Mouse (Mus musculus) T-helper 1 cell (primary cell): ENCODE data around the gene Neurog3.

Experiments
- in situ Hi-C: fragments of 300-600 bp; cut with MboI, MseI; formaldehyde crosslinking; loops from one replicate; pipeline ENCODE4 v1.15.1; 2025; ENCODE audit warnings: high pct_unique_total_duplicates

Neurog3 gene

GRCm38 (mm10) chr10:62132691-62133281 lies at the start of gene Neurog3:
Neurog3 (plus strand) TSS chr10:62133090.
- in situ Hi-C loops: no loop called here

- in situ Hi-C loops: no loop called here
These were observed 46.8 kb upstream of the Neurog3 start for GRCm38 (mm10) chr10:62086044-62086443.

- in situ Hi-C loops: no loop called here
These were observed 46.1 kb upstream of the Neurog3 start for GRCm38 (mm10) chr10:62086826-62087225.

- in situ Hi-C loops: no loop called here
These were observed 44.5 kb upstream of the Neurog3 start for GRCm38 (mm10) chr10:62088411-62088810.

- in situ Hi-C loops: no loop called here
These were observed 43.8 kb upstream of the Neurog3 start for GRCm38 (mm10) chr10:62089071-62089470.

- in situ Hi-C loops: no loop called here
These were observed 43.4 kb upstream of the Neurog3 start for GRCm38 (mm10) chr10:62089486-62089885.

- in situ Hi-C loops: no loop called here
These were observed 39.0 kb upstream of the Neurog3 start for GRCm38 (mm10) chr10:62093903-62094302.

GRCm38 (mm10) chr10:62094401-62094800 lies 38.5 kb upstream of the Neurog3 start:
- in situ Hi-C loops: no loop called here

GRCm38 (mm10) chr10:62099749-62100403 lies 33.0 kb upstream of the Neurog3 start:
- in situ Hi-C loops: loop anchor here (5.0 kb wide), 3 partner anchors 82 to 223 kb away; no protein-coding TSS in a partner anchor

- in situ Hi-C loops: loop anchor here (5.0 kb wide), 3 partner anchors 81 to 224 kb away; no protein-coding TSS in a partner anchor
These were observed 31.1 kb upstream of the Neurog3 start for GRCm38 (mm10) chr10:62101504-62102439.

- in situ Hi-C loops: loop anchor here (5.0 kb wide), 3 partner anchors 77 to 228 kb away; no protein-coding TSS in a partner anchor
These were observed 27.9 kb upstream of the Neurog3 start for GRCm38 (mm10) chr10:62104835-62105576.

GRCm38 (mm10) chr10:62107048-62107447 lies 25.8 kb upstream of the Neurog3 start:
- in situ Hi-C loops: no loop called here

- in situ Hi-C loops: no loop called here
These were observed 22.2 kb upstream of the Neurog3 start for GRCm38 (mm10) chr10:62110504-62111206.

- in situ Hi-C loops: no loop called here
These were observed 21.7 kb upstream of the Neurog3 start for GRCm38 (mm10) chr10:62111207-62111576.

GRCm38 (mm10) chr10:62113865-62114647 lies 18.8 kb upstream of the Neurog3 start:
- in situ Hi-C loops: no loop called here

GRCm38 (mm10) chr10:62127137-62127536 lies 5.8 kb upstream of the Neurog3 start:
- in situ Hi-C loops: no loop called here

GRCm38 (mm10) chr10:62127711-62128231 lies 5.1 kb upstream of the Neurog3 start:
- in situ Hi-C loops: no loop called here

GRCm38 (mm10) chr10:62128316-62128951 lies 4.5 kb upstream of the Neurog3 start:
- in situ Hi-C loops: no loop called here
